ENCODE assay signal across 7 mouse cellular contexts in genomic region chr2:5417158-5418032, GRCm38 (mm10).
DNase-seq lines count a peak whose midpoint lies in the region; ATAC-seq and TF ChIP-seq lines count a peak whose summit lies in the region.

No protein-coding gene starts in this region.

- H3K4me1 ChIP-seq in limb, embryonic 14.5 days (ENCODE audit: control insufficient read depth, insufficient read depth, low read length) = 0 out of 2 replicates have a peak, but pooled peaks cover 2% of the 10 kb centered on the region
- H3K4me1 ChIP-seq in limb, embryonic 10.5 days = no peaks in the 10 kb centered on the region

- peak; percentile 25 for DNase-seq in limb, embryonic 14.5 days (ENCODE audit: low spot score)
- DNase-seq in limb, embryonic 10.5 days (ENCODE audit: low spot score) = no peak
- DNase-seq in cerebellum, adult 9-11 months = peak; percentile 65
- DNase-seq in gastrocnemius, postnatal 36 days = no peak
- DNase-seq in ovary, adult 18-20 months (ENCODE audit: low spot score) = no peak

- H3K4me3 ChIP-seq in limb, embryonic 14.5 days (replicated peaks; ENCODE audit: low read length) = no peak overlapping the region
- H3K4me3 ChIP-seq in limb, embryonic 10.5 days = no peak overlapping the region

- H3K27me3 ChIP-seq in limb, embryonic 14.5 days (ENCODE audit: control insufficient read depth, insufficient read depth, low read length) = no peaks in the 10 kb centered on the region
- no peaks in the 10 kb centered on the region for H3K27me3 ChIP-seq in limb, embryonic 10.5 days (ENCODE audit: low read depth, poor library complexity, severe bottlenecking)

- H3K27ac ChIP-seq in limb, embryonic 14.5 days (replicated peaks; ENCODE audit: low read depth, low read length) = no peak overlapping the region
- H3K27ac ChIP-seq in limb, embryonic 10.5 days = no peak overlapping the region

- WGBS in limb, embryonic 14.5 days = 68% methylated on average over 6 of the region's 6 CpGs
- 85% methylated on average over 6 of the region's 6 CpGs for WGBS in limb, embryonic 10.5 days

- no peak overlapping the region for H3K4me2 ChIP-seq in limb, embryonic 14.5 days (replicated peaks; ENCODE audit: low read depth, low read length, severe bottlenecking)

- no peaks in the 10 kb centered on the region for H3K9me3 ChIP-seq in limb, embryonic 14.5 days (ENCODE audit: control insufficient read depth, low read length)
- no peaks in the 10 kb centered on the region for H3K9me3 ChIP-seq in limb, embryonic 10.5 days (replicated peaks)

- no peak for TF ChIP-seq POLR2A in limb, embryonic 14.5 days (IDR thresholded peaks at IDR 0.05; ENCODE audit: borderline replicate concordance, extremely low read depth, insufficient read depth, insufficient read length)

- ATAC-seq in limb, embryonic 14.5 days (ENCODE audit: low FRiP score, low read depth) = no peak
- peak; percentile 57 for ATAC-seq in activated CD4-positive, CD25-positive, alpha-beta regulatory T cell, adult 4 months
- peak; percentile 78 for ATAC-seq in monocyte, adult 5-6 weeks (replicated peaks; ENCODE audit: insufficient number of reproducible peaks, low FRiP score, low TSS enrichment, poor library complexity, severe bottlenecking)

- H3K9ac ChIP-seq in limb, embryonic 14.5 days (ENCODE audit: low read depth, low read length, severe bottlenecking) = no peak overlapping the region

- intact Hi-C loops in gastrocnemius, postnatal 36 days (cut with DNase I) = loop anchor here (1.0 kb wide), 1 partner anchor 26 kb away; no protein-coding TSS in a partner anchor

- no peaks in the 10 kb centered on the region for H3K36me3 ChIP-seq in limb, embryonic 14.5 days (ENCODE audit: control insufficient read depth, insufficient read depth, low read length)
- no peaks in the 10 kb centered on the region for H3K36me3 ChIP-seq in limb, embryonic 10.5 days

Comparison
In these comparisons a context has a peak if more than half of its experiments do, and no peak if none do; other contexts are left out.
1. DNase-seq: peak in limb, embryonic 14.5 days (single experiment) and cerebellum, adult 9-11 months (single experiment); none in limb, embryonic 10.5 days (single experiment), gastrocnemius, postnatal 36 days (0 of 2) and ovary, adult 18-20 months (single experiment).